Mouse (Mus musculus) liver, embryonic 16.5 days (tissue): ENCODE data around the gene Btbd17. TPM values are rescaled to one million over a fixed set of nuclear protein-coding genes. Genes with fewer than 3 reads are reported as not detected.

ENCODE experiments used
- ATAC-seq: fragments of 200-750 bp; cut with Nextera tagmentation; 2 replicates; pipeline ENCODE4 v1.8.0; 2017; ENCODE audit warnings: low read depth, mild to moderate bottlenecking, moderate number of reproducible peaks, moderate library complexity
- H3K27ac ChIP-seq: fragments of 300-500 bp; sonication (generic); 2 replicates; pipeline ENCODE4 v1.5.1; 2014; ENCODE audit warnings: mild to moderate bottlenecking, low read length
- H3K27me3 ChIP-seq: fragments of 300-500 bp; sonication (generic); 2 replicates; pipeline ENCODE4 v1.6.1; 2014; ENCODE audit warnings: low read depth, low read length, mixed read lengths; ENCODE audit not compliant: control insufficient read depth, insufficient read depth
- H3K36me3 ChIP-seq: fragments of 300-500 bp; sonication (generic); 2 replicates; pipeline ENCODE4 v1.6.1; 2014; ENCODE audit warnings: mild to moderate bottlenecking; ENCODE audit not compliant: control insufficient read depth, insufficient read depth
- H3K4me1 ChIP-seq: fragments of 300-500 bp; sonication (generic); 2 replicates; pipeline ENCODE4 v1.6.1; 2014; ENCODE audit warnings: low read depth, low read length, mixed read lengths; ENCODE audit not compliant: control insufficient read depth
- H3K4me2 ChIP-seq: fragments of 300-500 bp; sonication (generic); 2 replicates; pipeline ENCODE4 v1.6.1; 2014; ENCODE audit warnings: low read depth, low read length, mixed read lengths
- H3K4me3 ChIP-seq: fragments of 300-500 bp; sonication (generic); 2 replicates; pipeline ENCODE4 v1.5.1; 2014; ENCODE audit warnings: low read depth, mild to moderate bottlenecking, low read length
- H3K9ac ChIP-seq: fragments of 300-500 bp; sonication (generic); 2 replicates; pipeline ENCODE4 v1.6.1; 2014; ENCODE audit warnings: low read depth, low read length
- H3K9me3 ChIP-seq: fragments of 300-500 bp; sonication (generic); replicated peaks from 2 replicates; pipeline ENCODE4 v1.6.1; 2016; ENCODE audit warnings: low read length; ENCODE audit not compliant: control insufficient read depth
- WGBS: fragments of 180-500 bp; shearing (Covaris S2); extraction: QIAGEN DNeasy Blood & Tissue Kit; methylation state at CpG from one replicate; pipeline ENCODE4 v1.1.7; 2014; ENCODE audit not compliant: insufficient replicate concordance; 5-methylcytosine and 5-hydroxymethylcytosine counted together
- polyA plus RNA-seq: library from polyadenylated mRNA; unstranded; fragments of >200 nt; fragmentation: Nextera tagmentation; extraction: Ambion mirVana; gene quantifications from 2 replicates; pipeline ENCODE4 v1.2.1, GENCODE M21; 2015

Gene Btbd17
- polyA plus RNA-seq, 1 experiment from 2014 or later: not detected

GRCm38 (mm10) chr11:114789061-114789714 lies 6.6 kb downstream of the Btbd17 start:
- WGBS: 8% methylated on average over 30 of the region's 30 CpGs
- no peaks in the 10 kb centered on the region for H3K36me3 ChIP-seq
- H3K27ac ChIP-seq: no peak overlapping the region
- H3K27me3 ChIP-seq: peaks cover 91% of the 10 kb centered on the region
- H3K9ac ChIP-seq: no peak overlapping the region
- H3K4me3 ChIP-seq: no peak overlapping the region
- H3K4me2 ChIP-seq: no peak overlapping the region
- peak; percentile 64; the same call in 1 of the 2 replicates for ATAC-seq
- peaks cover 4% of the 10 kb centered on the region for H3K4me1 ChIP-seq
- no peaks in the 10 kb centered on the region for H3K9me3 ChIP-seq

GRCm38 (mm10) chr11:114787611-114788010 lies 8.1 kb downstream of the Btbd17 start:
- WGBS: 52% methylated on average over 3 of the region's 3 CpGs
- Histone ChIP-seq H3K36me3 (no peaks in the 10 kb centered on the region), H3K9ac (no peak overlapping the region), H3K4me3 (no peak overlapping the region), H3K4me2 (no peak overlapping the region), H3K9me3 (no peaks in the 10 kb centered on the region), H3K4me1 (peaks cover 4% of the 10 kb centered on the region), H3K27ac (no peak overlapping the region), H3K27me3 (peaks cover 75% of the 10 kb centered on the region)
- ATAC-seq: no peak

GRCm38 (mm10) chr11:114786326-114786725 lies 9.4 kb downstream of the Btbd17 start:
- ATAC-seq: no peak
- Histone ChIP-seq H3K9me3 (no peaks in the 10 kb centered on the region), H3K4me1 (peaks cover 4% of the 10 kb centered on the region; the same call in 1 of the 2 replicates), H3K36me3 (no peaks in the 10 kb centered on the region), H3K9ac (no peak overlapping the region), H3K4me2 (no peak overlapping the region), H3K27ac (no peak overlapping the region), H3K27me3 (peaks cover 66% of the 10 kb centered on the region), H3K4me3 (no peak overlapping the region)
- 3% methylated on average over 43 of the region's 43 CpGs for WGBS

GRCm38 (mm10) chr11:114785892-114786291 lies 9.9 kb downstream of the Btbd17 start:
- H3K9me3 ChIP-seq: no peaks in the 10 kb centered on the region
- H3K9ac ChIP-seq: no peak overlapping the region
- H3K27me3 ChIP-seq: peaks cover 62% of the 10 kb centered on the region
- no peak overlapping the region for H3K4me3 ChIP-seq
- ATAC-seq: no peak
- 34% methylated on average over 10 of the region's 10 CpGs for WGBS
- peaks cover 4% of the 10 kb centered on the region; the same call in 1 of the 2 replicates for H3K4me1 ChIP-seq
- no peak overlapping the region for H3K4me2 ChIP-seq
- no peaks in the 10 kb centered on the region for H3K36me3 ChIP-seq
- no peak overlapping the region for H3K27ac ChIP-seq

- Histone ChIP-seq H3K4me2 (no peak overlapping the region), H3K9ac (no peak overlapping the region), H3K4me3 (no peak overlapping the region), H3K4me1 (no peaks in the 10 kb centered on the region), H3K9me3 (no peaks in the 10 kb centered on the region), H3K27me3 (peaks cover 10% of the 10 kb centered on the region), H3K36me3 (no peaks in the 10 kb centered on the region), H3K27ac (no peak overlapping the region)
- ATAC-seq: no peak
- WGBS: 36% methylated on average over 9 of the region's 9 CpGs
Measured at GRCm38 (mm10) chr11:114780076-114780475, 15.7 kb downstream of the Btbd17 start.

GRCm38 (mm10) chr11:114771896-114772295 lies 23.8 kb downstream of the Btbd17 start:
- H3K36me3 ChIP-seq: no peaks in the 10 kb centered on the region
- H3K4me2 ChIP-seq: no peak overlapping the region
- peaks cover 1% of the 10 kb centered on the region; the same call in 1 of the 2 replicates for H3K27me3 ChIP-seq
- H3K4me3 ChIP-seq: no peak overlapping the region
- no peak overlapping the region for H3K27ac ChIP-seq
- WGBS: 36% methylated on average over 2 of the region's 2 CpGs
- H3K4me1 ChIP-seq: no peaks in the 10 kb centered on the region
- no peak for ATAC-seq
- no peaks in the 10 kb centered on the region for H3K9me3 ChIP-seq
- H3K9ac ChIP-seq: no peak overlapping the region

- no peaks in the 10 kb centered on the region for H3K36me3 ChIP-seq
- no peaks in the 10 kb centered on the region; the same call in 1 of the 2 replicates for H3K4me1 ChIP-seq
- H3K9me3 ChIP-seq: no peaks in the 10 kb centered on the region
- peaks cover 12% of the 10 kb centered on the region; the same call in 1 of the 2 replicates for H3K27me3 ChIP-seq
- H3K4me3 ChIP-seq: no peak overlapping the region
- H3K27ac ChIP-seq: no peak overlapping the region
- no peak overlapping the region for H3K9ac ChIP-seq
- 44% methylated on average over 6 of the region's 6 CpGs for WGBS
- no peak overlapping the region for H3K4me2 ChIP-seq
- ATAC-seq: no peak
Measured at GRCm38 (mm10) chr11:114769911-114770310, 25.8 kb downstream of the Btbd17 start.

- peak; percentile 75 for ATAC-seq
- peak within 1 kb of the TSS; percentile 55 for H3K4me2 ChIP-seq
- no peak within 1 kb of the TSS for H3K27ac ChIP-seq
- peaks cover 14% of the 10 kb centered on the region; the same call in 1 of the 2 replicates for H3K27me3 ChIP-seq
- H3K4me3 ChIP-seq: peak within 1 kb of the TSS; percentile 45
- H3K9ac ChIP-seq: no peak within 1 kb of the TSS
- H3K4me1 ChIP-seq: no peaks in the 10 kb centered on the region; the same call in none of the 2 replicates
- H3K9me3 ChIP-seq: no peaks in the 10 kb centered on the region
- WGBS: 4% methylated on average over 50 of the region's 51 CpGs
- no peaks in the 10 kb centered on the region for H3K36me3 ChIP-seq
Measured at GRCm38 (mm10) chr11:114764820-114765818, 30.6 kb downstream of the Btbd17 start, which contains the start of gene Kif19a. Gene Kif19a, plus strand, starts transcription at chr11:114765388.
